11 mouse cellular contexts compared by ENCODE assay signal in genomic region chr12:76891160-76891559, GRCm38 (mm10).
"Had no signal": no experiment of that assay in that cellular context is flagged by ENCODE, and none has a peak within 500 bp of the region (broad histone marks: within the 10 kb centered on the region; RNA-seq: fewer than 3 reads in every experiment).

No protein-coding gene starts in this region.

- H3K9ac ChIP-seq: limb, embryonic 13.5 days; liver, embryonic 14.5 days; midbrain, embryonic 15.5 days; neural tube, embryonic 15.5 days had no signal

- H3K9me3 ChIP-seq: limb, embryonic 13.5 days; midbrain, embryonic 15.5 days; neural tube, embryonic 15.5 days had no signal

- H3K27me3 ChIP-seq: limb, embryonic 13.5 days; midbrain, embryonic 15.5 days; neural tube, embryonic 15.5 days had no signal

- H3K4me3 ChIP-seq: limb, embryonic 13.5 days; midbrain, embryonic 15.5 days; neural tube, embryonic 15.5 days had no signal

- H3K27ac ChIP-seq: limb, embryonic 13.5 days; liver, embryonic 14.5 days; midbrain, embryonic 15.5 days; neural tube, embryonic 15.5 days had no signal

- H3K4me2 ChIP-seq: limb, embryonic 13.5 days; midbrain, embryonic 15.5 days; neural tube, embryonic 15.5 days had no signal

- DNase-seq: kidney, adult 2 months; left cerebral cortex, postnatal 4 days; lung, adult 18-20 months; right cerebral cortex, adult 18-20 months; right cerebral cortex, postnatal 25 days; thymus, postnatal 36 days had no signal

- ATAC-seq: intestine, embryonic 16.5 days; midbrain, embryonic 15.5 days had no signal
